Mouse (Mus musculus): ENCODE data around the gene Cfap52. TPM values are rescaled to one million over a fixed set of nuclear protein-coding genes. Genes with fewer than 3 reads are reported as not detected.

Cfap52 gene
- polyA plus RNA-seq (2012; rRNA removed), result 0.02 and 0.04 TPM in 2 replicates

GRCm38 (mm10) chr11:67965242-67965883, at the start of gene Cfap52:
Gene Cfap52, minus strand, starts transcription at chr11:67965651.

GRCm38 (mm10) chr11:67965905-67966878, 741 bp upstream of the Cfap52 start, which contains the start of gene Stx8:
Gene Stx8, plus strand, starts transcription at chr11:67966193.

GRCm38 (mm10) chr11:67921827-67922754, 43.4 kb downstream of the Cfap52 start, which contains the start of gene Usp43:
Gene Usp43, minus strand, starts transcription at chr11:67922153.

Other genes with a start within 250 kb of the Cfap52 start
- 0.25 and 0.53 TPM in 2 replicates for gene Glp2r, start 194.5 kb downstream of the Cfap52 start, polyA plus RNA-seq (2012; rRNA removed)
- gene Gsg1l2, start 191.0 kb downstream of the Cfap52 start, polyA plus RNA-seq (2012; rRNA removed), result not detected in 2 replicates
- gene Dhrs7c, start 167.5 kb downstream of the Cfap52 start, polyA plus RNA-seq (2012; rRNA removed), result 0.02 TPM in 1 of 2 replicates, not detected in the other
- gene Usp43, start 43.5 kb downstream of the Cfap52 start, polyA plus RNA-seq (2012; rRNA removed), result 0.10 and 0.16 TPM in 2 replicates
- 8.2 and 8.4 TPM in 2 replicates for gene Stx8, start 542 bp upstream of the Cfap52 start, polyA plus RNA-seq (2012; rRNA removed)

Measured in liver, embryonic 18 days (tissue).